Mouse (Mus musculus): Measurements from ENCODE around the gene Efcab11.
"Not testable (repeated sequence)": the region's sequence is repeated elsewhere in the genome, so short reads cannot be mapped to it uniquely, and the experiment has no call there.

Efcab11 gene

GRCm38 (mm10) chr12:99807891-99808290, 76.3 kb downstream of the Efcab11 start:
- DNase-seq (ENCODE audit: low spot score in 2 of 2): no peak

- DNase-seq (ENCODE audit: low spot score in 2 of 2): not testable (repeated sequence)
Observed at GRCm38 (mm10) chr12:99806741-99807140, 77.5 kb downstream of the Efcab11 start.

DNA sequence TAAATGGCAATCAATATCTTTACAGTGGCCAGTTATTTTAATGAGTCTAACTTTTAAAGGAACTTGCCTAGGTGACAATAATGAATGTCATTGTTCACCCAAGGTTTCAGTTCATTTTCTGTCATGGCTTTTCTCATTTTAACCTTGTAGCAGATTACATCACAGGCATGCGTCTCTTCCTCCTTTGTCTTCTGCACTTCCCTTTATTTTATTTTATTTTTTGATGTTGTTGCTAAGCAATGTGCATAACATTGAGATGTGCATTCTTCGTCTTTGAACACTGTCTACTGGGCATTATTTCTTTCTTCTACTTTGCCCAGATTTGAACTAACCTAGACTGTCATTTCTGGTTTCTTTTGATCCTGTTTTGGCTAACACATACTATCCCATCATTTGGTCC, 88.3 kb downstream of the Efcab11 start:
- DNase-seq (ENCODE audit: low spot score in 2 of 2): no peak

- no peak for DNase-seq (ENCODE audit: low spot score in 2 of 2)
Observed at GRCm38 (mm10) chr12:99794792-99795620, 89.2 kb downstream of the Efcab11 start.

- DNase-seq (ENCODE audit: low spot score in 2 of 2): no peak
Observed at GRCm38 (mm10) chr12:99794158-99794515, 90.1 kb downstream of the Efcab11 start.

GRCm38 (mm10) chr12:99793465-99794157, 90.6 kb downstream of the Efcab11 start:
- no peak for DNase-seq (ENCODE audit: low spot score in 2 of 2)

DNA sequence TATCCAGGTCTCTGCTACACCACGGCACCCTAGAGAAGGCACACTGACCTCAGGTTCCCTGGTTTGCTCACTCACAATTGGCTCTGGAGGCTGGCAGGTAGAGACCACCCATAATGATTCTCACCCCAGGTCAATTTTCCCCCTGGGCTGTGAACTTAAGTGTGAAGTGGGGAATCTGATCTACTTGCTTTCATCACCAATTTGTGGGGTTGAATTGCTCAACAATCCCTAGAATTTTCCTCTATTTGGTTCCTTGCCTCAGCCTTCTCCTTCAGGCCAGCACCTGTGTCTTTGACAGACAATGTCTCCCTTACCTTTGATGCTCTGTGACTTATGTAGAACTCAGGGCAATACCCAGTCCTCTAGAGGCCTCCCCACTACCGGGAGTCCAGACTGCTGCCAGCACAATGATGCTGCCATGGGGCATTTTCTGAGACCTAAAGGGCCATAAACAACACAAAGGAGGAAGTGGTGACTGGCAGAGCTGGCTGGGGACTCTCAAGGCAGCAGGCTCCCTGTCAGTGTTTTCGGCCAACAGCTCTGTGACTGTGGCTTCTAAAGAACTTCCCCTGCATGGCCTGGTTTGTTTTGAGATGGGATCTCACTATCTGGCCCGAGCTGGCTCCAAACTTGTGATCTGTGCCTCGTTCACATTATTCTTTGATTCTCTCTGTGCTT, 94.8 kb downstream of the Efcab11 start:
- DNase-seq (ENCODE audit: low spot score in 2 of 2): no peak

DNA sequence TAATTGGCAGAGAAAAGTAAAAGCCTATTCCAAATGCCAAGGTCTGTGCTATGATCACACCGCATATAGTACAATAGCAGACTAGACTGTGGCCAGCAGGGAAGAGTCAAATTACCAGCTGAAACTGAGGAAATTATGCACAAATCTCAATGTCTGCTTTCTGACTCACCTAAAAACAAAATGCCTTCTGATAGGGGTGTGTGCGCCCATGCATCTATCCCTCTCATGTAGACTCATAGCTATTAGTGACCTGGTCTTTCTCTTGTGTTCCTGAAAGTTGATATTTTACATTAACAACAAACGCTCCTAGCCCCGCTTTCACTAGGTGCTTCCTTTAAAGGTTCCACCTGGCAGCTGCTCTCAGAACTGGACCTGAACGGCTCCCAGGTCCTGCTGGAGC, 102.5 kb downstream of the Efcab11 start:
- no peak for DNase-seq (ENCODE audit: low spot score in 2 of 2)

GRCm38 (mm10) chr12:99780396-99780795, 103.8 kb downstream of the Efcab11 start:
- DNase-seq (ENCODE audit: low spot score in 2 of 2): no peak

DNA sequence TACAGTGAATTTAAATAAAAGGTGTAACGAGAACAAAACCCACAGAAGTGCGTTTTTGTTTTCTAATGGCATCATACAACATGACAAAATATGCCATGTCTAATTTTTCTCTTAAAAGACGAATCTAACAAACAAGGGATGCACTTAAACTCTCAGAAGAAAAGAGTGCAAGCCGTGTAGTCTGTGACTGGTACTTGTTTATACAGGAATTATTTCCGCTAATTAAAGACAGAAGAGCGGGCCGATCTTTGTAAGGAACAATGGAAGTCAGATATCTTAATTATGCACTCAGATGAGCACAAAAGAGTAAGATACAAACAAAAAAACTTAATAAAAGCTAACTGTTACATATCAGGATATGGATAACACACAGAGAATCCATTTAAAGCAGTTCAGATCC, 104.3 kb downstream of the Efcab11 start:
- no peak for DNase-seq (ENCODE audit: low spot score in 2 of 2)

- DNase-seq (ENCODE audit: low spot score in 2 of 2): no peak
Observed at GRCm38 (mm10) chr12:99776497-99777139, 107.6 kb downstream of the Efcab11 start.

DNA sequence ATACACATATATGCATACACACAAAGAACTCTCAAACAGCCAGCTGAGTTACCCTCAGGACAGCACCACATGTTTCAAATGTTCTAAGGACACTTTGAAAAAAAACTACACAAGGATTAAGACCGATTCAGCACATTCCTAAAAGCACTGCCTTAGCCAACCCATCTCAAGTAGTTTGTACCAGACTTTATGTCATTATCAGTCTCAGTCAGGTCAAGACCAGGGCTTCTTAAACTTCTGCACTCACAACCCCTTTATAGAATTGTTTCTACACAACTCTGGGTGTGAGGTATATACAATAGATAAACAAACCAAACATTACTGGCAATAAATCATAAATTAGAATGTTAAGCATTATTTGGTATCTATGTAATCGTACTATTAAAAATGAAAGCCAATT, 109.4 kb downstream of the Efcab11 start:
- DNase-seq (ENCODE audit: low spot score in 2 of 2): no peak

- no peak for DNase-seq (ENCODE audit: low spot score in 2 of 2)
Observed at GRCm38 (mm10) chr12:99773636-99774193, 110.5 kb downstream of the Efcab11 start.

GRCm38 (mm10) chr12:99771018-99771417, 113.2 kb downstream of the Efcab11 start:
- DNase-seq (ENCODE audit: low spot score in 2 of 2): no peak

DNA sequence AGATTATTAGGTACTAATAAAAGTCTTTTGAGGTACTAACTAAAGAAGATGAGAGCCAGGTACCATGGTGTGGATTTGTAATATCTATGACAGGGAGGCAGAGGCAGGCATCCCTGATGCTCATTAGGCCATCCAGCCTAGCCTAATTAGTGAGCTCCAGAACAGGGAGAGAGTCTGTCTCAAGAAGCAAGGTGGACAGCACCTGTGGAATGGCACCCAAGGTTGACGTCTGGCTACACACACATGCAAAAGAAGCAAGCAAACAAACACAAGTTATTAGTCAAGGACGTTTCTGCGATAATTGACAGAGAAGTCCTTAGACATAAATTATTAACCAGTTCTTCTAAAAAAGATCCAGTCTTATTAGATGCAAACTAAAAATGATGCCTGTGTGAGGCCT, 114.6 kb downstream of the Efcab11 start:
- no peak for DNase-seq (ENCODE audit: low spot score in 2 of 2)

- no peak for DNase-seq (ENCODE audit: low spot score in 2 of 2)
Observed at GRCm38 (mm10) chr12:99767691-99768090, 116.5 kb downstream of the Efcab11 start.

- no peak for DNase-seq (ENCODE audit: low spot score in 2 of 2)
Observed at GRCm38 (mm10) chr12:99765979-99766378, 118.3 kb downstream of the Efcab11 start.

- DNase-seq (ENCODE audit: low spot score in 2 of 2): no peak
Observed at GRCm38 (mm10) chr12:99764053-99764452, 120.2 kb downstream of the Efcab11 start.

- DNase-seq (ENCODE audit: low spot score in 2 of 2): no peak
Observed at GRCm38 (mm10) chr12:99757754-99758526, 126.3 kb downstream of the Efcab11 start.

DNA sequence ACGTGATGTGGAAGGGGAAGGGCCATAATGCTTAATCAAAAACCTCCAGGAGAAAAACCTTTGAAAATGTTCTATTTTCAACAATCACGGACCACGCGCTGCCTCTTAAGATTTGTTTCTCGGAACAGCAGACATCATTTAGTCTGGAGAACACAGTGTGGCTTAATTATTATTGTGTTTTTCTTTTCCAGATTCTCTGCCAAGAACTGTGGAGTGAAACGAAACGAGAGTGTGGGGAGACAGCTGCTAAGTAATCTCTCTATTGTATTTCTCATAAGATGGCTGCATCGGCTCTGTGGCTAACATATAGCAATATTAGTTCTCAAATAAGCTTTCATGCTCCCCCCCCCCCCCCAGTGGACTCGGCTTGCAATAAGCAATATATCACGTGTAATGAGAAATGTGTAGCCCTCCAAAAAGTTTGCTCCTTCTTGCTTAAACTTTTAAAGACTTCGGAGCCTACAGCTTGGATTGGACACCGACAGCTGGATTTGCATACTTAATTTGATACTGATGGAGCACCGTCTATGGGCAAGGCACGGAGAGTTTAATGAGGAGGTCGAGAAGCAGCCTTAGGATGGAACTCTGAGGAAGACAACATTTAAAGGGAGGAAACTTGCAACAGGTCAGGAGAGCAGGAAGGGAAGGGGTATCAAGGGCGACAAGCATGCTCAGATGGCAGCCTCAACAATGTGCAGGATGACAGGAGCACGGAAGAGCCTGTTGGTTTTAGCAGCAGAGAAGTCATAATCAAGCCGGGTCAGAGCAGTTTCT, 127.1 kb downstream of the Efcab11 start:
- no peak for DNase-seq (ENCODE audit: low spot score in 2 of 2)
